Mouse (Mus musculus) lung, adult 2 months (tissue): ENCODE results near the gene Gstm6.

ENCODE experiments used
- CTCF ChIP-seq: fragments of 200-500 bp; IDR thresholded peaks from 2 replicates; pipeline ENCODE4 v1.5.1; 2011; ENCODE audit warnings: mild to moderate bottlenecking, low read length, control low read depth; ENCODE audit not compliant: insufficient read depth
- POLR2A ChIP-seq: fragments of 200-500 bp; IDR thresholded peaks from 2 replicates; pipeline ENCODE4 v1.6.1; 2011; ENCODE audit warnings: low read depth, mild to moderate bottlenecking, control low read depth, low read length, borderline replicate concordance; ENCODE audit errors: extremely low read depth

DNA sequence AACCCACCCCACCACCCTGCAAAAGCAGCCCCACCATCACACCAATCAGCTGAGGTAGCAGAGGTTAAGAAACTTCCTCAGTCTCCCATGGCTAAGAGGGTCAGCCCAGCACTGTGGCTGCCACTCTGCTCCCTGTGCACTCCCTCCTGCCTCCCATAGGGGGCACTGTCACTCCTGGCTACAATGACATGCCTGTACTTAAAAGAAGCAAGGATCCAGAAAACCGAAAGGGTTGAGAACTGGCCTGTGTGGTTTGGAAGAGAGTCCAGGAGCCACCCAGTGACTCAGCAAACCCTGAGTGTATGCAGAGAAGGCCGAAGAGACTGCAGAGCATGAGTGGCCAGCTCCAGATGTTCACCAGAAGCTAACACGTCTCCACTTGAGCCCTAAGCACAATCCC is 4.1 kb downstream of the Gstm6 start:
- TF ChIP-seq CTCF (peak; percentile 93), POLR2A (no peak)
